Mouse (Mus musculus) heart, adult 9 months (tissue): ENCODE data around the gene Bicc1.
A peak's percentile ranks its signal among the peaks of the same experiment; 100 is the strongest.

Source experiments
- DNase-seq, 2 experiments: peaks; one replicate each; pipeline ENCODE4 v3.0.0; 2022; ENCODE audit warnings: low spot score in 2 of 2

The Bicc1 gene

DNA sequence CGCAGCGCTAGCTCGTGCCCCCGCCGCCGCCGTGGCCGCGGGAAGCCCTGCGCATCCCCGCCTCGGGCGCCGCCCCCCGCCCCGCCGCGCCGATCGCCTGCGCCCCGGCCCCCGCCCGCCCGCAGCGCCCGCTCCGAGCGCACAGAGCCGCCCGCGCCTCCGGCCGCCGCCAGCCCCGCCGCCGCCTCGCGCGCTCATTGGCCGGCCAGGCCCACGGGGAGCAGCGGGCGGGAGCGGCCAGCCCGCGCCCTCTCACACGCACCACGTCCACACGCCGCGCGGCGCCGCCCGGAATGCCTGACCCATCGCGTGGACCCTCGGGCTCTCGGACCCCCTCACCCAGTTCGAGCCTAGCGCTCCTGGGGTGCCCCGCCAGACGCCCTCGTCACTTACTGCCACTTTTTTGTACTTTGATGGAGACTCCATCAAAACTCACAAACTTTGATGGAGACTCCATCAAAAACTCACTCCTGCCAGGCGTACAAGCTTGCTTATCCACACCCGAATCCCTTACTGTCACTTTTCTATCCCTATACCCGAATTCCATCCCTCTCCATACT, at the start of gene Bicc1:
Bicc1 (minus strand) TSS at position 25 of the 560 bp plus-strand sequence.
- peak; percentile 33 to 47 for DNase-seq

DNA sequence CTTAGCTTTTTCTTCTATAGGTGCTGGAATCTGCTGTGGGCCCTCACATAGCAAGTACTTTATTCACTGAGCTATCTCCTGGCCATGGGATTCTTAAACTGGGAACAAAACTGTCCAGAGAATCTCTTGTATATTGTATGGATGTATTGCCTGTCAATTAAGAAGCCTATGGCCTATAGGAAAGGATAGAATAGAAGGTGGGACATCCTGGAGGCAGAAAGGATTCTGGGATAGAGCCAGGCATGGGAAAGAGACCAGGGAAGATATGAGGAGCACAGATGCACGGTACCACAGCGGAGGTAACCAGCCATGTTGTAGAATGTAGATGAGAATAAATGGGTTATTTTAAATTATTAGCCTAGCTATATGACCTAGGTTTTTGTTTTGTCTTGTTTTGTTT, 42.0 kb upstream of the Bicc1 start:
- no peak for DNase-seq

DNA sequence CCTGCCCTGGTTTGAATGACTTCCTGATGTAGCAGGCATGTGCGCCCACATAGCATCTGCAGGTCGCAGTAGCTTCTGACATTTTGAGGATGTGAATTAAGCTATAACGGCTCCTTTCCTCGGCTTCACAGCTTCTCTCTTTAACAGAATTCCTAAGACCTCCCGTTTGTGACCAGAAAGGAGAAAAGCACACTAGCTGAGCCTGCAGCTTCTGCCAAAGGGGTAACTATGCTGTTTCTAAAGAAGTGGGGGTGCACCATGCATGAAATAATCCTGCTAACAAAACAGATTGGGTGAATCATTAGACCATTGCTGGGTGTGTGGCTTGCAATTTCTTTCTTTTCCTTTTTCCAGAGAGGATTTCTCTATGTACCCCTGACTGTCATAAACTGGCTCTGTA, 41.5 kb upstream of the Bicc1 start:
- no peak for DNase-seq

DNA sequence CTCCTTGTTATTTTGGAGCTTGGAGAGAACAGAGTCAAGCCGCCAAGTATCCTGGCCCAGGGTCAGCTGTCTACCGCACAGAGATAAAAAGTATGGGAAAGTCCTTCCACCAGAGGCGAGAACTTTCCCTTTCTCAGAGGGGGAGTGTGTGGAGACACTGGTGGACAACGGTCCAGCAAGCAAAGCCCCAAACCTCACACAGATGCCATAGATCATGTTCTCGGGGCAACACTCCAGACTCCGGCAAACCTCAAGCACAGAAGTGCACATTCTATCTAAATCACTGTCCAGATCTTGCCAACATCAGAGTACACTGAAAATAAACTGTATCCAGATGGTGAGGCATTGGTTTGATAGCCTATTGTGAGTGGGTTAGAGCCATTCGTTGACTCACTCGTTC, 39.2 kb upstream of the Bicc1 start:
- DNase-seq: peak; percentile 61 to 65

DNA sequence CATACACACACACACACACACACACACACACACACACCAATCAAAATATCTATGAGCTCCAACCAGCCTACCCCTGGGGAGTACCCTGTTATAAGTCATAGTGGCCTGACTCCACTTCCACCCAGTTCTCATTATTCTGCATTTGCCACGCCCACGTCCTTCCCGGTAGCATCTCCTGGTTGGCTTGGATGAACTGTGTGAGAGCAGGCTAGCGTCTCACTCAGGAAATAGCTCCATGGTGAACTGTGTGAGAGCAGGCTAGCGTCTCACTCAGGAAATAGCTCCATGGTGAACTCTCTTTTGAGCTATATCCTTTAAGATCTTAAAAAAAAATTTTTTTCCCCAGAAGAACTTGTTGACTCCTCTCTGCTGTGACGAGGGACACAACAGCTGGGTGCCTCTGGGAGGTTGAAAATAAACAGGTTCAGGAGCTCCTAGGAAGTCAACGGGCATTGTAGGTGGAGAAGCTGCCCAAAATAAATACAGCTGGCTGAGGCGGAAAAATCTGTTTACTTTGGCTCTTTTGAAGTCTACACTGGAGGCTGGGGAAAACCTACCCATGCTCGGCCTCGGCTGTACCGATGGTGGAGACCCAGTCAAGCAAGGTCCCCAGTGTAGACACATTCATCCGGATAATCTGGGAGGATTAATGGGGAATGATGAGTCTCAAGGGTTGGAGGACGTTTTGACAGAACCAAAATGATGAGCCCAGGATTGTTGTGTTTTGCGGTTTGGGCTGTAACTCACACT, 37.7 kb upstream of the Bicc1 start:
- peak; percentile 38 to 50 for DNase-seq

DNA sequence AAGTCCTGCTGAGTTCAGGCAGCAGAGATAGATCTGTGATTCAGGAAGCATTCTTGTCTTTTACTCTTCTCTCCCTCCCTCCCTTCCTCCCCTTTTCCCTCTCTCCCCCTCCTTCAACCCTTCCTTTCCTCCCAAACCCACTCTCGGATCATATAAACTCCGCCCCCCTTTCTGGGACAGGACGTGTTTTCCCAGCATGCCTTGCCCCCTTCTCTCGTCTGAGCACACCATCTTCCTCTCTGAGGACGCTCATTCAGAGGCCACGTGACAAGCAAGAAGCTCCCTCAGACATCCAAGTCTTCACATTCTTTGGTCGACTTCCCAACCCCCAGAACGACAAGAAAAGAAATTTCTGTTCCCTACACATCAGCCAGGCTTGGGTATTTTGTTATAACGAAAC, 36.0 kb upstream of the Bicc1 start:
- DNase-seq: peak; percentile 58 to 79

DNA sequence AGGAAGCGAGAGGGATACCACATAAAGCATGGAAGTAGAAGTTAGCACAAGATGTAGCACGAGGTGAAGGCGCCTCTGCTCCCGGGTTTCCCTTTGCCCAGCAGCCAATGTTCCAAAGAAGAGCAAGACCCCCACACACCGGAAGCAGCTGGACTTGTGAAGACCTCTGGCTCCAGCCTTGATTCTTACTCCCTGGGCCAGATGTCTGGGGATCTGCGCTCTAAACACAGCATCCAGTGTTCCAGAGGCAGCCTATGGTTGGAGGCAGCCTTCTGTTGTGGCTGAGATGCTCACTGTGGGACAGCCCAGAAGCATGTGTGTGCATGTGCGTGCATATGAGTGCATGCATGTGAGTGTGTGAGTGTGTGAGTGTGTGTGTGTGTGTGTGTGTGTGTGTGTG, 35.2 kb upstream of the Bicc1 start:
- peak in 1 of 2 experiments; percentile 24 for DNase-seq

DNA sequence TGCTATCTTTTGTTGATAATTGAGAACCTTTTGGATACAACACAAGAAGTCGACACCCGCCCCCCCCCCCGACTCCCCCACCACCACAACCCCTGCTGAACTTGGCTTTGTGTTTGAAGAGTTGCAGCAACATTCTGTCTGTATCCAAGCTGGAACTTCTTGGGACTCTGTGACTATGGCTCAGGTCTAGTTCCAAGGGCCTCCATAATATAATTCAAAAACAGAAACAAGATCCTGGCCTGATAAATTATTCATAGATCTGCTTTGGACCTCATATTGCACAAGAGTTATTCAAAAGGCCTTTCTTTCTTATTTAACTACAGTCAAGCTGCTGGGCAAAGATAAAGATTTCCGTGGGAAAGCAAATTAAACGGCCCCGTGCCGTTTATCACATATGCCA, 33.8 kb upstream of the Bicc1 start:
- DNase-seq: no peak

DNA sequence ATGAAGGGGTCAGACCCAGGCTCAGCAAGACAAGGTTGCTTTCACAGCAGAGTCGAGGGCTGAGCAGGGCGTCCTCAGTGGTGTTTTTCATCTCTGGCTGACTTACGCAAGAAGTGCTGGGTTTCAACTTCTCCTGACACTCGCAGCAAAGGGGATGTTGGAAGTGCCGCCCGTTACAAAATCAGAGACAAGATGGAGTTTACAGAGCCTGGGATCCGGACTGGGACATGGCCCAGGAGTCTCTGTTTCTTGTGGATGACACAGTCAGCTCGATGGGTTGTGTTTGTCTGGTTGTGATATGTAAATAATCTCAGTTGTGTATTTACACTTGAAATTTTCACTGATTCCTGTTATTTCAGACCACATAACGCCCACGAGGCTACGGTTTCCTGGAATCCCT, 33.4 kb upstream of the Bicc1 start:
- peak; percentile 64 to 74 for DNase-seq

DNA sequence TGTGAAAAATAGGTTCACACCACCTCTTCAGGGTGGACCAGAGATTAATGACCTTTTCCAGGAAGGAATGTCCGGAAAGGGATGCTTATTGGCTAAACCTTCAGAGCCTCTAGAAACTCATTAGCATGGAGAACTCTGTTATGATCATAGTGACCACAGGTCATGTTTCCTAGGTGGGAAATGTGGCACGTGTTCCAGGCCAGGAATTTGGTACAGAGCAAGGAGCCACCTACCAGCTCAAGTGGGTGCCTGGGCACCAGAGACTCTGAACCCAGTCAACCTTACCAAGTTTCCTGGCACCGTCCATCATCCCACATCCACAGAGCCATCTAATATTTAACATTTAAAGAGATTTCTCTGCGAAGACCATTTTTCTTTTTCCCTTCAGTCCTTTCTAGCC, 29.2 kb upstream of the Bicc1 start:
- no peak for DNase-seq

DNA sequence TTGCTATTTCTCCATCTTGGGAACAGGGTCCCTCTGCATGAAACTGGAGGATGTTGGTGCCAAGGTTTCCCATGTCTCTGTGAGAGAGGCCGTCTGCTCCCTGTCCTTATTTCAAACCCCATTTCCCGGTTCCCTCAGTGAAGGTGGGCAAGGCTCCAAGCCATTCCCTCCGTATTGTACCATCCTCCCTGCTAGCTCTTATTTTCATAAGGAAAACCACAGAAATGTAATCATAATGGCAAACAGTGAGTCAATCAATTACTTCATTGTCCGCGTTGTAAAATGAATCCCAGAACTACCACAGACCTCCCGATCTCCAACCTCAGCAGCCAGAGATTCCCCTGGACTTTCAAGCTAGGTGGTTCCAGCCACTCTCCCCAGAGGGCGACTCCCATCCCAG, 25.6 kb upstream of the Bicc1 start:
- no peak for DNase-seq

DNA sequence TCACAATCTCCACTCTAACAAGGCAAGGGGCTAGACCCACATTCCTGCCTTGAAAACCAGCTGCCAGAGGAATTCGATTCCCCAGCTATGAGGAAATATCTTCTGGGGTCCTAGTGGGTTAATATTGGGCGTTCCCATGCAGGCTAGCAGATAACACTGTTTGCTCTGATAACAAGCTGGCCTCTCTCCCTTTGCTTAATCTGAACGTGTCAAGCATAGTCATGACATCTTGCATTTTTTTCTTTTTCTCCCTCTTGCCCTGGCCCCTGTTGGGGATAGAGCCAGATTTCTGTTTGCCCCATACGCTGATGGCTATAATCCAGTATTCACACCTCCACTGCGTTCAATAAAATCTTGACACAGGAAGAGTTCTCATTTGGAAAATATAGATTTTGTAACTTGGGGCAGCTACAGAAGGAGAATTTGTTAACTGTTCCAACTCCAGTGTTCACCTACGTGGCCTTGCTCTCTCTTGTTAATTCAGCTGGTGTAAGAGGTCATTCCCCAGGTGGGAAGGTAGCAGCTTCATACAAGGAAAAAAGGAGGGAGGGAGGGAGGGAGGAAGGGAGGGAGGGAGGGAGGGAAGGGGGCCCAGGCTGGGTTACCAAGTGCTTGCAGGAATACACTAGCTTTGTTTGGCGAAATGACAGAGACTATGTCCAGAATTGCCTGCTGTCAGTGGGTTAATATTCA, 24.0 kb upstream of the Bicc1 start:
- no peak for DNase-seq

DNA sequence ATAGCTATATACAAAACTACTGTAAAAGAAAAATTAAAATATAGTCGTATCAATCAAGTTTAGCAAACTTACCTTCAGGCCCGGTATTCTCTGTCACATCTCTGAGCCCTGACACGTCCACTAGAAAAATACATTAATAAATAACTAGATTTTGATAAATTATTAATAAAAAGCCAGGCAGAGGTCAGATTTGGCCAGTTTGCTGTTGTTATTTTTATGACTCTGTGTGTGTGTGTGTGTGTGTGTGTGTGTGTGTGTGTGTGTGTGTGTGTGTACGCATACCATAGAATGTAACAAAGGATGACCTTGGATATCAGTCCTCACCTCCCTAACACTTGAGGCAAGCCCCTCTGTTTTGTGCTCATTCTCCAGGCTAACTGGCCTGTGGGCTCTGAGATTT, 22.4 kb upstream of the Bicc1 start:
- no peak for DNase-seq

DNA sequence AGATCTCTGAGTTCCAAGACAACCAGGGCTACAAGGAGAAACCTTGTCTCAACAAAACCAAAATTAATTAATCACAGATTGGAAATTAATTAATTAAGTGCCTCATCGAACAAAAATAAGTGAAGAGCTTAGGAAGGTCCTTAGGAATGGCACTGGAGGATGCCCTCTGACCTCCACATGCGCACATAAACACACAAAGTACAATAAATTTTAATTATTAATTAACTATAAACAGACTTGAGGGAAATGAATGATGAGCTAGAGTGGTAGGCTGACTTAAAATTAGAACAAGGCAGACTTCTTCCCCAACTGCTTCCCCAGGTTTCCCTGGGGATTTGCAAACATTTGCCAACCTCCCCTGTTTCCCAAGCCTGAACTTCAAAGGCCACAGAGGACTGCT, 21.6 kb upstream of the Bicc1 start:
- DNase-seq: no peak

DNA sequence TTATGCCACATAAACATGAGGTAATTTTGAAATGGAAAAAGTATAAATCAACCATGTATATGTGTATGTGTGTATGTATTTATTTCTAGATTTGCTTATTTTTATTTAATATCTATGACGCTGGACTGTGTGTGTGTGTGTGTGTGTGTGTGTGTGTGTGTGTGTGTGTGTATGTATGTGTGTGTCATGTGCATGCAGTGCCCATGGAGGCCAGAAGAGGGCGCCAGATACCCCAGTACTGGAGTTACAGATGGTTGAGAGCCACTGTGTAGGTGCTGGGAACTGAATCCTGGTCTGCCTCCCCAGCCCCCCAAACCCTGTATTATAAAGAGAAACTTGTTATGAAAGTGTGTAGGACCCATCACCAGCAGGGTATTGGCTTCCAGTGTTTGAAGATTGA, 20.6 kb upstream of the Bicc1 start:
- no peak for DNase-seq

DNA sequence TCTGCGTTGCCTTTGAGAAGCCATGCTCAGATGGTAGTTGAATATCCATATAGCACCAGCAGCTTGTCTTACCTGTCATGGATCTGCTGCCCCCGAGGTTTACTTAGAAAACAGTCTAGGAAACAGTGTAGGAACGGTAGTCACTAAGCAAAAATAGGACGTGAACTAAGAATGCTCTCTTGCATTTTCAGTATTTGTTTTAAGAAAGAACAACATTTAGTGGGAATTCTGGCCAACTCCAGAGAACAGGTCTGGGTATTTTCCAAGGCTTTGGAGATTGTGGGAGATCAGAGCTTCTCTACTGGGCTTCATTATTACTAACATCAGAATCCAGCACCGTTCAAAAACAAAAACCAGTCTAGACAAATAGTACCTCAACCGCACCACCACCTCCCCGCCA, 17.7 kb upstream of the Bicc1 start:
- DNase-seq: no peak

DNA sequence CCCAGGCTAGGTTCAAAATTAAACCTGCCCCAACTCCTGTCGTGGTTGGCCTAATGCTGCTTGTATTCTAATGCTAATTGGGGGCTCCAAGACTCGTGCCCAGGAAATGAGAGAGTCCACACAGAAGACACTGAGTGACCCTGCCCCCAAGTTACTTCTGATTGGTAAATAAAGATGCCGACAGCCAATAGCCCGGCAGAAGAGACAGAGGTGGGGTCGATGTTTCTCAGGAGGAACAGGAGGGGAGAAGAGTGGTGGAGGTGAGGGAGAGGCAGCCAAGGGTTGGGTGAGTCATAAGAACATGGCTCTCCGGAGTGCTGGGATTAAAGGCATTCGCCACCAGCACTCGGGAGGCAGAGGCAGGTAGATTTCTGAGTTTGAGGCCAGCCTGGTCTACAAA, 16.8 kb upstream of the Bicc1 start:
- DNase-seq: no peak

DNA sequence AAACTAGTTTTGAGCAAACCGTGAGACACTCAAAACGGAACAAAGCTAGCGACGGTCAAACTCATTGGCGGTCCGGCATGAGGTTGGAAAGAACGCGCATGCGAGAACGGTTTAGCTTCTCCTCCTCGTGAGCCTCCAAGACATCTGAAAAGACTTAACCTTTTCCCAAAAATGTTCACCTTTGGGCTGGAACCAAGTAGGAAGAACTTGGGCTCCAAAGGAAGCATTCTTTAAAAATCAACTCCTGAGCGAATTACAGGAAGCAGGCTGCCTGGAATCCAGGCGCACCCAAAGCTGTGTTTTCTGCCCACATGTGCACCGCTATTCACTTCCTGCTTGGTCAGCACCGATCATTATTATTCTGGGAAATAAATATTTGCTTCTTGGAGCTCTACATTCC, 15.8 kb upstream of the Bicc1 start:
- DNase-seq: no peak

DNA sequence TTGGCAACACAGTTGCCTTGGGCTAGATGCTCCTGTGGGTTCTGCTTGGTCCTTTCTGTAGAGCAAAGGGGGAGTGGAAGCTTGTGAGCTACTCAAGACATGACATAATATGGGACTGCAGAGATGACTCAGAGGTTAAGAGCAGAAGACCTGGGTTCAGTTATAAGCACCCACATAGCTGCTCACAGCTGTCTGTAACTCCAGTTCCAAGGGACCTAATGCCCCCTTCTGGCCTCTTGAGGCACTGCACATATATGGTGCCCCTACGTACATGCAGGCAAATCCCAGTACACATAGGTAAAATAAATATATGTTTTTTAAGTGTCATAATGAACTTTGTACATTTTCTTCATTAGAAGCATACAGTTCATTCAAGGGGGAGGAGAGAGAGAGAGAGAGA, 11.9 kb upstream of the Bicc1 start:
- no peak for DNase-seq

DNA sequence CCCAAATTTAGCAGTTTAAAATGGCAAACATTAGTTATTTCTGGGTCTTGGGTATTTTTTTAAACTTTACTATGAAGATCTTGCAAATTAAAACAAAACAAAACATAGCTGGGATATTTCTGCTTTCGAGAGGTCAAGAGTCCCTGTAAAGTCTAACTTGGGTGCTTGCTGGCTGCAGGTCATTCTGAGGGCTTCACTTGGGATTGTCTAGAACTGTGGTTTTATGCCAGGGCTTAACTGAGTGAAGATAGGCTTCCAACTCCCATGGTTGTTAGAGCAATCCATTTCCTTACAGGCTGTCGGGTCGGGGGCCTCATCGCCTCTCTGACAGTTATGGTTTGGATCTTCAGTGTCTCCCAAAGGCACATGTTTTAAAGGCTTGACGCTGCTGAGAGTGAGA, 11.3 kb upstream of the Bicc1 start:
- DNase-seq: no peak

DNA sequence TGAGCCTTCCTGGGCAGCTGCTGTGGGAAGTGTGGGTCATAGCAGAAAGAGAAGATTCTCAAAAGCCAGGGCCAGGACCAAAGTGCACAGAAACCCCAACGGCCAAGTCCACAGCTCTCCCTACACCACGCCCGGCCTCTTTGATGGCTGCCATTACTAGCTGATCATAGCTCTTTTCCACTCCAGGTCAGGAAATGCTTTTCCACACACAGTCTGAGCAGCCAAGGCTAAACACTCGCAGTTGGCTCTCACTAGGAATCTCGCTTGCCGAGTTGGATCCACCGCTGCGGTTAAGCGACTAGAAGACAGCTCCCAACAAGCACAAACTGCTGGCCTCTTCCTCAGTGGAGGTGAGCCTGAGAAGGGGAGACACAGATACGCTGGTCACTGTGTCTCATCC, 10.3 kb upstream of the Bicc1 start:
- DNase-seq: peak in 1 of 2 experiments; percentile 24

DNA sequence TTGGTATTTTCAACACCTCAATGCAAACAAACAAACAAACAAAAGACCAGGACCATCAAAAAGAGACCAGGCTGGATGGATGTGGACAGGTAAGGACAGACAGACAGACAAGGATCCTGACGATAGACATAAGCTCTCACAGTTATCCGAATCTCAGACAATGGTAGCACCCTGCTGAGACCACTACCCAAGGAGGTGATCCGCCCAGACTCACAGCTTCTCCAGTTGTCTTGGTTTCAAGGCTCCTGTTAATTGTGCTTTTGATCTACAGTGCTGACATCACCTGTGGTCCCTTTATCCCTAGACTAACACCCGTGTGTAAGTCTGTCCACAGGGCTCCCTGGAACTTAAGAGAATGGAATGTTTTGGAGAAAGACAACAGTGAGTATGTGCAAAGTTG, 9.7 kb upstream of the Bicc1 start:
- no peak for DNase-seq

DNA sequence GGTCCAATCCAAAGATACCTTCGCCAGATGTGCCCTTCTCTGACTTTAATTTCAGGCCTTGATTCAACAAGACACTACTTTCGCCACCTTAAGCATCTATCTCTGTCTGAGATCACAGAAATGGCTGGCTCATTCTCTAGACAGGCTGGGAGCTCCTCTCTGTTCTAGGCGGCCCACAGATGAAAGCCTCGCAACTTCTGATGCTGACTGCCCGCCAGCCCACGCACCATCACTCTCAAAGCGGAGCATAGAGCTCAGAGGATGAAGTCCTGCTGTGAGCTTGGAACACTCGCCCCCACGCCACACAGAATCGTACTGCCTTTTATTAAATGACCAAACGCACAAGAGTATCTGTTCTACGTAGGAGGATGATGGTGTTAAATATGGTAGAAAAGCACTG, 949 bp upstream of the Bicc1 start:
- DNase-seq: no peak
